Mouse (Mus musculus): ENCODE measurements at regions not wholly inside any gene's neighbourhood (a gene's known extent, or its start where the extent isn't known, plus 50 kb on each side); places are given as distances from the start of the nearest gene placed in this dataset.
"Not testable (repeated sequence)": the region's sequence is repeated elsewhere in the genome, so short reads cannot be mapped to it uniquely, and the experiment has no call there.

DNA sequence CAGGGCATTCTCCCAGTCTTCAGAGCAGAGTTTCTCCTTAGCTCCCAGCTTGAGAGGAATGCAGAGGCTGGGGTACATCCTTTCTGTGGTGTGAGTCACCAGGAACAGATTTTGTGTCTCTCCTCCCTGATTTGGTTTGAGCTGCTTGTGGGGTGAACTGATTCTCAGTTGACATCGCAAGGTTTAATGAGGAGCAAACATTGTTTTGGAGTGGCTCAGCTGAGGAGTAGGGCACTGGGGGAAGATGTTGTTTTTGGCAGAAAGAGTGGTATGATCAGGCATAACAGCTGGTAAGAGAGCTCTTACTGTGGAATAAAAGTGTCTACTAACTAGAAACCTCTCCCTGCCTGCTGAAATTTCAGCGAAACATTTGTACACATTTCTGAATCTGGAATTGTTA is 519.4 kb upstream of the Fam241a start:
- no peak for DNase-seq (ENCODE audit: low spot score)

DNA sequence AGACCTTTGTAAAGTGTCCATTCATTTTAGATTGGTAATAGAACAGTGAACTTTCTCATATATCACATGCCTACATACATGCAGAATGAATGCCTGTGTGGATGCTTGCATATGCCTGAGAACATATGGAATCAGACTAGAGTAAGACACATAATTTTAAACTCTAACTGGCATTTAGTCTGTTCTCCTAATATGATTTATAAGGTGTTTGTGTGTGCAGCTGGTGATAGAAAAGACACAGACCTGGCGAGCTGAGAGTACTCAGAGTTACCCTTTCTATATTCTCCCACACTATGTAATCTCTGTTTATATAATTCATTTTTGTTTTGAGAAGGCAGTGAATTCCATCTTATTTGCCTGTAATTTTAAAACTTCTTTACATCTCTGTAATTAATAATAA is 517.4 kb upstream of the Fam241a start:
- DNase-seq (ENCODE audit: low spot score) = no peak

DNA sequence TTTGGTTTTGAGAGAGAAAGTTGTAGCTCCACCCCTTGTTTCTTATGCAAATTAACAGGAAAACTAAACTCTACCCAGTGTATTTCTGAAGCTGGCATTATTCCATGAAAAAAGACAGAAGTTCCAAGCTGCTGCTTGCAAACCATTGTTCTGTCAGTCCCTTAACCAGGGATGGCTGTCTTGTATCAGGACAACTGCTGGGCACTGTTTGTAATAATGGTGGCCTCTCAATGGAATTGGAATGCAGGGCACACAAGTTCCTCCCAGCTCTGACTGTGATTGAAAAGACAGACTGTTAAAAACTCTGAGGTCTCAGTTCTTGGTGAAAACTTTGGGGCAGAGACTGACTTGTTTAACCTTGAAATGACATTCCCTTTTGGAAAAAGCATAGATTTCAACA is 516.0 kb upstream of the Fam241a start:
- no peak for DNase-seq (ENCODE audit: low spot score)

DNA sequence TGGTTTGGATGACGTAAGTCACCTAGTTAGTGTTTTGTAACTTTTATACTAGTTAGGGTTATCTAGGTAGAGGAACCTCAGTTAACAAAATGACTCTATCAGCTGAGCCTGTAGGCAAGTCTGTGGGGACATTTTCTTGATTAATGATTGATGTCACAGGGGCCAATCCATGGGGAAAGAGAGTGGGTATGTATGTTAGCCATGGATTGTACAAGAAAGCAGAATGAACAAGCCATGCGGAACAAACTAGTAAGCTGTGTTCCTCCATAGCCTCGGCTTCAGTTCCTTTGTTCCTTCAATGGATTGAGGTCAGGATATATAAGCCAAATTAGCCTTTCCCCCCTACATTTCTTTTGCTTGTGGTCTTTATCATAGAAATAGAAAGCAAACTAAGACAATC is 498.7 kb upstream of the Fam241a start:
- no peak for DNase-seq (ENCODE audit: low spot score)

DNA sequence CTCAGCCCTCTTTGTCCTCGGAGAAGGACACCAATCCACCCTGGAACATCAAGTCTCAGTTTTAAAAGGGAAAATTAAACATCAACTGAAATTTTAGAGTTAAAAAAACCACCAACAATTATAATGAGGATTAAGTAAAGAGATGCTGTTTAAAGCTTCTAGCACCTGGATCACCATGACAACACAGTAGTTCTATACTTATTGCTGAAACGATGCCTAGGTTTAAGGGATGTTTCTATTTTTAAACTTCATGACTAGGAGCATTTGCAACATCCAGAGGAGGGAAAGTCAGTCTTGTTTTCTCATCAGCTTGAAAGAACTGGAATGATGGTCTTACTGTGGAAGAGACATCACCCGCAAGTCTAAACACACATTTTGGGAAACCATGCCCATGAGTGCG is 484.5 kb upstream of the Fam241a start:
- no peak for DNase-seq (ENCODE audit: low spot score)

DNA sequence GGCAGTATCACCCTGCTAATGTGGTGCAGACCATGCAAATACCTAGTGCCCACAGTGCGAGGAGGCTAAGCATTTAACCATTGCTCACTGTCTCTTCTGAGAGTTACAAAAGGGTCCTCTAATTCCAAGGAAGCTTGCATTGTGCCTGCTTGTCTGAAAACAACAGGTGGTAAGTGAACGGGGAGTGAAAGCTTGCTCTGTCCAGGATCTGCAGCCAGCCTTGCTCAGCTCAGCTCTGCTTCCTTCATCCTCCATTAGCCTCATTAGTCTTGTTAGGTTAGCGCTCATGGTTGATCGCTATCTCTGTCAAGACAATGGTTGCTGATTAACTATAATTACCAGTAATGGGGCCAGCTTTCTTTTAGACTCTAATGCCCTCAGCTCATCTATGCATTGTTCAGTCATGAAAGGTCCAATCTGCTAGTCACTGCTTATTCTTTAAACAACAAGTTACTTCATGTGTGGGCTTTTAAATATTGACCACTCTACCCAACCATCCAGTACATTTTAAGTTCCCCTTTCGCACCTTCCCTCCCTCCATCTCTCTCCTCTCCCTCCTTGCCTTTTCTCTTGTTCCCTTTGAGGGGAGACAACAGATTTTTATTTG is 473.5 kb upstream of the Fam241a start:
- DNase-seq (ENCODE audit: low spot score) = no peak

DNA sequence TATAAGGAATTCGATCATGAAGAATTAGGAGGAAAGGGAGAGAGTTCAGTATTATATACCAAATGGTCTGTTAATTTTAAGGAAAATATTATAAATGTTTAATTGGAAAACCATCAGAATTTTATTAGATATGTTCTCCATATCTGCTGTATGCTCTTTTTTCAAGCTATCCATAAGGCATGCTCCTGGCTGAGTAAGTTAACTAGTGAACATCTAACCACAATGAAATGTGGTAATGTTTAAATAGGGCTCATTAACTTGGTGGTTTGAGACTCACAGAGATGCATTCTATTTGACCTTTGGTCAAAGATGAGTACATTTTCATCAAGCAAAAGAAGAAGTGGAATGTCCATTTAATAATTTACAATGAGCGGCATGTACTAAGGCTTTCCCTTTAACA is 466.2 kb upstream of the Fam241a start:
- no peak for DNase-seq (ENCODE audit: low spot score)

DNA sequence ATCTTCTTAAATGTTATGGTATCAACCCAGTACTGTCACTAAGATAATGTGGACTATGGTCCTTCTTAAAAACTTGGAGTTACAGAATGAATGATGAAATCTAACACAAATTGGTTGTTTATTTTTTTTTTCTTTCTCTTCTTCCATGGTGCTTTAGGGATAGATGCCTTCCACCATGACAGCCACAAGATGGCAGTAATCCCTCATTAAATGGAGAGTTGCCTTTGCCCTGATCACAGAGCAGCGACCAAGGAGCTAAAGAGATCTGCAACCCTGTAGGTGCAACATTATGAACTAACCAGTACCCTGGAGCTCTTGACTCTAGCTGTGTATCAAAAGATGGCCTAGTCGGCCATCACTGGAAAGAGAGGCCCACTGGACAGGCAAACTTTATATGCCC is 453.0 kb upstream of the Fam241a start:
- not testable (repeated sequence) for DNase-seq (ENCODE audit: low spot score)

DNA sequence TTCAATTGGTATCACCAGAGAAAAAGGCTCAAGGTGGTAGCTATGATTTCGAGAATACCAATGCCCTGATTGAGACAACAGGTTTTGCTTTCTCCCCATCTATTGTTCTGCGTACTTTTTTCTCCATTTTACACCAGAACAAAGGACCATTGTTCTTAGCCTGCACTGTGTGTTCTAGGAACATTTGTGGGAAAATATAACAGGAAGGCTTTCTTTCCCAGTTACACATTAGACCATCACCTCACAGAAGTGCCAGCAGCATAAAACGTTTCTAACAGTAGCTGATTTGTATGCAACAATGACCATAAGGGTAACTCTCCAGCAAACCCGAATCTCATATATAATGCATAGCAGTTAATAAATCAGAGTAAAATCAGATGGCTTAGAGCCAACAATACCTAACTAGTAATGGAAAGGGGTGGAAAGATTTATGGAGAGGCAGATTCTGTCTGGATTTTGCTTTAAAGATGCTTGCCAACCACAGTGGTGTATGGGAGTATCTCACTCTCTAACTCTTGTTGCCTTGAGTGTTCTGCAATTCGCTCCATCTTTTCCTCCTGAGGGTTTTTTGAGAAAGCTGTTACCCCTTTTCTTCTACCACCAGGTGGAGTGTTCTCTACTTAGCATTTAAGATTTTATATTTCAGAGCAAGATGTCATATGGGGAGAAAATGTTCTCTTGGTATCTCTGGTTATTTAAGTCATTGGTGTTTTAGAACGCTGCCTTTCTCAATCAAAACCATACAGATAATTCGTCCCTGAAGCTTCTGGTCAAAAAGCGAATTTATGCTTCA is 451.9 kb upstream of the Fam241a start:
- no peak for DNase-seq (ENCODE audit: low spot score)

DNA sequence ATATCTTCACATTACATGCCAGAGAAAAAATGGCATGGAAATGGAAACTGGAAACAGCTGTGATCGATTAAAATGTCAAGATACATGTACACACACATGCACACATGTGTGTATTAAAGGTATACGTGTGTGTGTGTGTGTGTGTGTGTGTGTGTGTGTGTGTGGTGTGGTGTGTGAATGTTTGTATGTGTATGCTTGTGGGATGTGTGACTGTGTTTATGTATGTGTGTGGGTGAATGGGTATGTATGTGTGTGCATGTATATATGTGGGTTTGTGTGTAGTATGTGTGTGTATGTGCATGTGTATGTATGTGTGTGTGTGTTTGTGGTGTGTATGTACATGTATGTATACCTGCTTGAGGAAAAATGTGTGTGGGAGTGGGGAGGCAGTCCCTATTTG is 441.4 kb upstream of the Fam241a start:
- DNase-seq (ENCODE audit: low spot score) = no peak

DNA sequence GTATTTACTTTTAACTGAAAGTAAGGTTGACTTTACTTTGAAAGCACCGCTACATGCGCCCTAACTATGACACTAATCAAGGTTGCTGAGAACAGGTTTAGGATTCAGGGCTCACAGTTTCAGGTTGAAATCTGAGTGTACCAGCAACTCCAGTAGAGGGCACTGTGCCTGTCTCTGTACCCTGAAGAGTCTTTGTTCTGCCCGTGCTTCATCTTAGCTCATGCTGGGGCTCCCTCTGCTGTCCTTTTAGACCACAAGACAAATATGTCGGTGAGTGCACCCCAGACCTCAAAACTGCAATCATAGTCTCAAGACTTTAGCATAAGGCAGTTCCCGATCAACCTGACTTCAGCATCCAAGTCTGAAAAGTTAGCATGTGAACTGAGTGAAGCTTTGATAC is 440.9 kb upstream of the Fam241a start:
- no peak for DNase-seq (ENCODE audit: low spot score)

DNA sequence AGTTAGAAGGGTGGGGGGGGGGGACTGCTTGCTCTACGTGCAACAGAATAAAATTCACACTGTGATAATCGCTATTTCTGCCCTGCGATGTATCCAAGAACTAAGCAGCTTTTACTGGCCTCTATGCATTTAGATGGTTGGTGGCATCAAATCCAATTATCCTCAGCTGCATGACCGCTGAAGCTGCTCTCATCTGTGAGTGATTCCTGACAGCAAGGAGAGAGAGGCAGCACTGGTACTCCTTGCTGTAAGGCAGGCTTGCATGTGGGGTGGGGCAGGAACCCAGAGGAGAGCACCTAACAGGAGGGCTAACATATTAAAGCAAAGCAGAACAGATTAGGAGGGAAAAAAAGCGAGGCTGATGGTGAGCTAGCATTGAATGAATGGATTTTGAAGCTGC is 431.6 kb upstream of the Fam241a start:
- no peak for DNase-seq (ENCODE audit: low spot score)

DNA sequence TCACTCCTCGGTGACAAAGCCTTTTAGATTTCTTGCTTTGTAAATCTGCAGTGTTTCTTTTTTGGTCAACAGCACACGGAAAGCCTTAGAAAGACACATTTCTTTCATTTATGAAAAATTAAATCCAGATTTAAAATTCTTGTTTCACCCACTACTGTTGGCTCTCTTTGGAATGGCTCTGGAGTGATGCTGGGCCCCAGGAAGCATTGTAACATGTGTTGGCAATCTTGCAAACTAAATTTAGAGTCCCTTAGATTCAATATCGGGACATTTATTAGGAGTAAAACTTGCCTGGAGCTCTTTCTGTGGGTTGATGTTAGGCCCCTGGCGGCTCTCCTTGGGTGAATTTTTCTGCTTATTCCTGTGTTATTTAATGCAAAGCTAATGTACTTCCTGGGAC is 405.2 kb upstream of the Fam241a start:
- no peak for DNase-seq (ENCODE audit: low spot score)

DNA sequence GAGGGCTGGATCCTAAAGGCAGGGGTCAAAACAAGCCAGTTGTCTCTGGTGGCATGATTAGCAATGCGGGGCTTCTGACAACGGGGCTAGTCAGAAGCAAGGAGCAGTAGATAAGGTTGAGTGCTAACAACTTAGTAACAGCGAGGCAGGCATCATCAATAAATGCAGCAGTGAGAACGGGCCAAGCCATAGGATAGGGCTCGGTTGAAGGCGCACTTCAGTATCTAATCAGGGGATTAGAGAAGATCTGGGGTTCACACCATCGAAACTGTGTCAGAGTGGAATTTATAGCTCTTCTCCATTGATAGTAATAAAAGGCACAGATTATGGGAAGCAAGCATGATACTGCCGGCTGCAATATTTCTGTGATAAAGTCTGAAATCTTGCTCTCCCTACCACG is 402.0 kb upstream of the Fam241a start:
- DNase-seq (ENCODE audit: low spot score) = no peak

DNA sequence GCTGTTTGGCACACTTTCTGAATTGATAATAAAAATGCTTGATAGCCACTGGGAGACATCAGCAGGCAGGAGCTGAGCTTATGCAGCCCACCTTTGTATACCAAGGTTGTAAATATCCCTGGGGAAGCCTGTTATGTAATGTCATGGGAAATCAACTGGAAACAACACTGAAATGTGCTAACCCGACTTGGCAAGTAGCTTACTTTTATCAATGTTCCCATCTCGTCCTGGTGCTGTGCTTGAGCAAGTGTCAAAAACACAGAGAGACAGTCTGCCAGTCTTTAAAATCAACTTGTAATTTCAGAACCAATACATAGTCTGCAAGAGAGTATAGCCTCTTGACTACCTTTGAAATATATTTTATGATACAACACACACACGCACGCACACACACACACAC is 391.7 kb upstream of the Fam241a start:
- DNase-seq (ENCODE audit: low spot score) = no peak

DNA sequence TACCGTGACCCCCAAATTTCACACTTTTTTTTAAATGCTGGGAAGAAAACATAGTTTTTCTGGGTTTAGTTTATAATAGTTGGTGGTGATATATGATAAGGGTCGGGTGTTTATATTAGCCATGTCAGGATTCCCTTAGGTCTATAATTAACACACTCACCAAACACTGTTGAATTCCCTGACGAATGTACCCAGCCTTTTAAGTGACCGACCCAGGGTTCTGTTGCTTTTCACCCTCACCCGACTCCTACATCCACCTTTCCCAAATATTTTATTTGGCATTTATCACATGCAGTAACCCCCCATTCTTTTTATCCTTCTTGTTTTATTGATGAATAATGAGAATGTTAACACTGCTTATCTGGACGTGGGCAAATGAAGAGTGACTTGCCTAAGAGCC is 389.1 kb upstream of the Fam241a start:
- DNase-seq (ENCODE audit: low spot score) = no peak

DNA sequence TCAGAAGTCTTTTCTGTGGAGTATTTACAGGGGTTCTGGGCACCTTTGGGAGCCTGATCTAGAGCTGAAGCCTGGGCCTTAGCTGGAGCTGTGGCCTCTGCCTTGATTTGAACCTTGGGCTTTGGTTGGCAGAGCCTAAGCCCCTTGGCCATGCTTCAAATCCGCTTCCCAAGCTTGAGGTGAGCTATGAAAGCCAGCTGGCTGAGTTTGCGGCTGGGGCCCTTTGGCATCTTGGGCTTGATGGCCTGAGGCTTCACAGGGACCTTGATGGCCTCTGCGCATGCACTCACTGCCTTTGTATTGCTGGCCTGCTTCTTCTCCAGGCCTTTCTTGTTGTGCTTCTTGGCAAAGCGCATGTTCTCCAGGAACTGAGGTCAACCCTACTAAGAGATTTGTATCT is 384.5 kb upstream of the Fam241a start:
- no peak for DNase-seq (ENCODE audit: low spot score)

DNA sequence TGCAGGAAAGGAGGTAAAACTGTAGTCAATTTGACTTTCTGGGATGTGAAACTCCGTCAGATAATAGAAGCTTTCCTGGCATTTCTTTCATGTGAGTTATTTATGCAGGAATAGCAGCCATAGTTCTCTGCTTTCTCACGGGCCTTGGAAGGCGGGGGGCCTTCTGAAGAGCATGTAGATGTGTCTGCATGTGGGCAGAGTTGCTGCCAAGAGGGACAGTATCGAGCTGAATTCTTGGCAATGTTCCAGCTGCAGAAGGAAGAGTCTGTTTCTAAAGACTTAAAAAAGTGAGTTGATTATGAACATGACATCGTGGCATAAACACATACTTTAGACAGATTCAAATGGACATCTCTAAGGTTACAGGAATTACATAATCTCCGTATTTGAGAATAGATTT is 374.5 kb upstream of the Fam241a start:
- no peak for DNase-seq (ENCODE audit: low spot score)

DNA sequence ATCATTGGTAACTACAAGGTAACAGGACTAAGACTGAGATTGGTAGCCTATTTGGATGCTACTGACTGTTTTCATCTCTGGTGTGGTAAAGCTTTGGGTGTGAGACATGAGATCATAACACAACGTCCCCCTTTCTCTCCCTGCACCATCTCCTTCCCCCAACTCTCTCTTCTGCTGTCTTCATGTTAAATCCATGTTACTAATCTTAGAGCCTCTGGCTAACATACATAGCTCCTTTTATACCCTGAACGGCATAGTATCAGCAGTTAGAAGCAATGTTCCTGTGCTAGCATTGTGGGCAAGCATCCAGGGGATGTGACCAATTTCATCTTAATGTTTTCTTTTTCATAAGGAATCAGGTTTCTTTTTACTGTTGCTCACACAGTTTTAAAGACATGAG is 365.1 kb upstream of the Fam241a start:
- no peak for DNase-seq (ENCODE audit: low spot score)

DNA sequence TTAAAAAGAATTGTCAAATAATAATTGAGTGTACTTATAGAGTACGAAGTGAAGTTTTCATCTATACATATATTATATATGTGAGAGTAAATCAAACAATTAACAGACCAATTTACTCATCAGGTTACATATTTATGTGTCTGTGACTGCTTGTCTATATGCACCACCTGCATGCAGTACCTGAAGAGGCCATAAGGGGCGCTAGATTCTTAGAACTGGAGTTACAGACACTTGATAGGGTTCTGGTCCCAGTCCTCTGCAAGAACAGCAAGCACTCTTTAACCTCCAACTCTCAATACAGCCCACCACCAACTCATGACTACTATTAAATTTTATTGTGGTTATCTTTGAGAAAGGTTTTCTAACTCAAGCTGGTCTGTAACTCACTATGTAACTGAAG is 351.7 kb upstream of the Fam241a start:
- DNase-seq (ENCODE audit: low spot score) = no peak

DNA sequence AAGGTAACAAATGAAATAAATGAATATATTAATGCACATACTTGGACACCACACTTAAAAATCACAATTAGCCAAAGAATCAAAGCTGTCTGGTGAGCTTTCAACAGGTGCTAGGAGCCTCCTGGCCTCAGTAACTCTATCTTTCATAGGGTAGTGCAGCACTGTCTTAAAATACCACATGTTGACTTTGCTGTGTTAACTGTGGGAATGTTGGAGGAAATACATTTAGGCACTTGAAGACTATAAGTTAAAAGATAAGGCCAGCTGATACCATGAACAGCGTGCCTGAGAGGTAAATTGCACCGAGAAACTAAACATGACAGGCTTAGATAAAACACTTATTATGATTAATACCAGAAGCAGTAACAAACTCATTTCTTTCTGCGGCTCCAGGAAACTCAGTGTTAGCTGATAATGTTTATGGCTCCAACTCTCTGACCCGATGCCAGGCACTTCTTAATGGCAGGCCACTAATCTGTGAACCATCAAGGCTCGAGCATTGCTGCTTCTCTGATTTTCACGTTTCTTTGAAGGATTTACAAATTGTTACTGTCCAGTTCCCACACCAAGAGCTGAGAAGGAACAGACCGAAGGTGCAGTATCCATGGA is 343.8 kb upstream of the Fam241a start:
- no peak for DNase-seq (ENCODE audit: low spot score)

DNA sequence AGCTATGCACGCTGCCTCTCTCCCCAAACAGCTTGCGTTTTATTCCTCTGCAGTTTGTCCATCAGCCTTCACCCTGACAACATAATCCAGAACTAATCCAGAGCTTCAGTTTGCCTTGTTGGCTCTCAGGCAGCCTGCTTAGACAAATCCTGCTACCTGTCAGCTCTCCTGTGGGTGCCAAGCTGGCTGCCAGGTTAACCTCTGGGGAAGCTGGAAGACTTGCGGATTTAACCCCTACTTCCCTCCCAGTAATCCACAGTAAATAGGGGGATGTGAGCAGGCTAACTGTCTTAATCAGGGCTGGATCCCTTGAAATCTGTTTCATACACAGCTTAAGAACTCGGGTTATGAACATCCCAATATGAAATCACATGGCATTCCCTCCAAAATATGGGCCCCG is 334.3 kb upstream of the Fam241a start:
- DNase-seq (ENCODE audit: low spot score) = no peak

DNA sequence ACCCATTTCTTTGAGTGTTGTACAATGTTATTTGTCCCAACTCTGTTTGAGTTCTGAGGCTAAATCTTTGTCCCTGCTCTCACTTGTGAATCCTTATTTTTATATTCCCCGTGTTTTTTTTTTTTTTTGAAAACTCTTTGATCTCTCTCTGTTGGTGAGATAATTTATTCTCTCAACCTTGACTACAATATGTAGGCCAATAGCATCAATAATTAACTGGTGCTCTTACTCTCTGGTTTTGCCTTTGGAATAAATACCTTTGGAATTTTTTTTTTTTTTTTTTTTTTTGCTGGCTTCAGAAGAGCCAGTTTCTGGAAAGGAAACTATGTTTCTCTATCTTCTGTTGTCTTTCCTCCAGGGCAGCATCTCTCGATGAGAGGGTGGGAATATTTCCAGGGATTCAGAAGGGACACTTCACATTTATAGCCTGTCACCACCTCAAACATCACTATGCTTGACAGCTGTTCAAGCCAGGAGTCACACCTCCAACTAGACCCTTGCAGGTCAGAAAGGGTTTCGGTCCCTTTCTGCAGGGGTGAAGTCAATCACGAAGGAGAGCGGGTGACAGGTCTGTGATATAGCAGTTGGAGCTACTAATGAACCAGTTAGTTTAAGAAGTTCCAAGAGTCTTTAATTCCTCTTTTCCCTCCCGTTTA is 330.9 kb upstream of the Fam241a start:
- DNase-seq (ENCODE audit: low spot score) = no peak

Data from urinary bladder, adult 2 months (tissue).